Mouse (Mus musculus) urinary bladder, postnatal 25 days (tissue): Measurements from ENCODE around the gene Hnrnpr.

Experiments
- DNase-seq: peaks from one replicate; pipeline ENCODE4 v3.0.0; 2022; ENCODE audit warnings: low spot score

The Hnrnpr gene

DNA sequence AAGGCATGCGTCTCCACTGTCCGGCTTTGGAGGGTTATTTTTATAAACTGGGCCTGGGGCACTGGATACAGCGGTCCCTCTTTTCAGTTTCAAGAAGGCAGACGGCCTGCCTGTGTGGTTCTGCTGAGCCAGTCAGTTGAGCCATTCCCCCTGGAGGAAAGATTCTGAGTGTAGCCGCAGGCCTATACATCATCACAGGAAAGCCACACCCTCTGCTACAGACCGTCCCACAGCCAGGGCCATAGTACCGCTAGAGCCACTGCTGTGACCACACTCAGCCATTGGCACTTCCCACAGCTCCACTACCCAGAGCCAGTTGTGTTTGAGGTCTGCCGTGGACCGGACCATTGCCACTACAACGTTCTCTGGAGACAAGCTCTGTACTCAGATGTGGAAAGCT is 91.1 kb downstream of the Hnrnpr start:
- DNase-seq: no peak

GRCm38 (mm10) chr4:136407831-136408230 is 97.1 kb downstream of the Hnrnpr start:
- no peak for DNase-seq
